ENCODE assay signal across 8 mouse cellular contexts in the genomic region with DNA sequence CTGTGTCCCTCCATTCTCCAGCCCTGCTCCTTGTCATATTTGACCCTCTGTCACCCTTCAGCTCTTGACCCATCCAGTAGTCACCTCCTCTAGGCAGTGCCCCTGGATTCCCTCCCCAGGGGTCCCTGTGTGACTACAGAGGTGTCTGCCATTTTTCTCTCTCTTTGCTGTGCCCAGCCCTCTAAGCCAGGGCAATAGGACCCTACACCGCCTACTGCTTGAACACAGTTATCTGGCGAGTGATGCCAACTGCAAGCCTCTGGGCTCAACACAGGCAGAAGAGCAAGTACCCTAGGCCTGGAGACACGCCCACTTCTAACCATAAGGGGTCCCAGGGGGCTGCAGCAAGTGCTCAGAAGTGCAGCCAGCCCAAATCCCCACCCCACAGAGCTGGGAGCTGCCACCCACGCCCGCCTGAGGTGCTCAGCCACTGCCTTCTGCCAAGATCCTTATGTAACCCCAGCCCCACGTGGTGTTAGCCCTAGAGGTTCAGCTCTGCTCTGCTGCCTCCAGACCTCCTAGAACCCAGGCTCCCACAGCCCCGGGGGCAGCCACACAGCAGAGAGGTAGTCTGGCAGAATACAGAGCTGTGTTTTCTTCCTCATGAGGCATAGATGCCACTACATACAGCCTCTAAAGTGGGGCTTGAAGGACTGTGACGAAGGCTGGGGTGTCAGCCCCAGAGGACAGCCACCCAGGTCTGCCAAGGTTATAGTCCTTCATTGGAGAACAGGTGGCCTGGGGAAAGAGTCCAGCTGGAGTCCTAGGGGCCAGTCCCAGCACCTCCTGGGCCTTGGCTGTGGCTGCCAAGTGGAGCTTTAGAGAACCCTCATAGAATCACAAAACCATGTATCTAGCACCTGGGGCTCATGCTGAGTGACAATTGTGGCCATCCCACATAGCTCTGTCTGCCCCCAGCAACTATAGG. TPM values are rescaled to one million over a fixed set of nuclear protein-coding genes. Genes with fewer than 3 reads are reported as not detected.
DNase-seq lines count a peak whose midpoint lies in the region; ATAC-seq and TF ChIP-seq lines count a peak whose summit lies in the region.

No protein-coding gene starts in this region.

- peak overlapping the region; percentile 1; the same call in 1 of the 2 replicates for H3K9ac ChIP-seq in heart, embryonic 15.5 days
- H3K9ac ChIP-seq in forebrain, embryonic 16.5 days (replicated peaks; ENCODE audit: low read depth, low read length): no peak overlapping the region
- H3K9ac ChIP-seq in intestine, embryonic 15.5 days: no peak overlapping the region

- no peaks in the 10 kb centered on the region for H3K79me2 ChIP-seq in myocyte (ENCODE audit: control insufficient read depth, insufficient read depth)

- H3K4me1 ChIP-seq in heart, embryonic 15.5 days (replicated peaks): peaks cover 61% of the 10 kb centered on the region
- H3K4me1 ChIP-seq in forebrain, embryonic 16.5 days (replicated peaks; ENCODE audit: control insufficient read depth, insufficient read depth, low read length): peaks cover 2% of the 10 kb centered on the region; the same call in 1 of the 2 replicates
- peaks cover 6% of the 10 kb centered on the region; the same call in 1 of the 2 replicates for H3K4me1 ChIP-seq in intestine, embryonic 15.5 days (replicated peaks)

- peak overlapping the region; percentile 35 for H3K27ac ChIP-seq in heart, embryonic 15.5 days
- no peak overlapping the region for H3K27ac ChIP-seq in forebrain, embryonic 16.5 days (ENCODE audit: low read length)
- H3K27ac ChIP-seq in intestine, embryonic 15.5 days: no peak overlapping the region

- TF ChIP-seq POLR2A in myocyte (IDR thresholded peaks at IDR 0.05; ENCODE audit: insufficient read length, low read depth): no peak

- no peak for ATAC-seq in heart, embryonic 15.5 days (replicated peaks; ENCODE audit: insufficient number of reproducible peaks, insufficient read depth, low FRiP score, low read depth)
- no peak for ATAC-seq in forebrain, embryonic 16.5 days
- ATAC-seq in intestine, embryonic 15.5 days: no peak

- H3K9me3 ChIP-seq in heart, embryonic 15.5 days (replicated peaks): no peaks in the 10 kb centered on the region
- no peaks in the 10 kb centered on the region for H3K9me3 ChIP-seq in forebrain, embryonic 16.5 days (ENCODE audit: control insufficient read depth, low read length)
- no peaks in the 10 kb centered on the region for H3K9me3 ChIP-seq in intestine, embryonic 15.5 days

- H3K4me3 ChIP-seq in heart, embryonic 15.5 days: no peak overlapping the region
- H3K4me3 ChIP-seq in myocyte: no peak overlapping the region
- H3K4me3 ChIP-seq in forebrain, embryonic 16.5 days (replicated peaks; ENCODE audit: low read length): no peak overlapping the region
- H3K4me3 ChIP-seq in intestine, embryonic 15.5 days (replicated peaks): no peak overlapping the region

- WGBS in heart, embryonic 15.5 days: 58% methylated on average over 8 of the region's 8 CpGs
- 68% methylated on average over 8 of the region's 8 CpGs for WGBS in forebrain, embryonic 16.5 days
- WGBS in intestine, embryonic 15.5 days: 62% methylated on average over 8 of the region's 8 CpGs

- intact Hi-C loops in heart, postnatal 25 days (cut with DNase I): no loop called here

- no peak overlapping the region for H3K4me2 ChIP-seq in heart, embryonic 15.5 days
- no peak overlapping the region for H3K4me2 ChIP-seq in myocyte (ENCODE audit: low read depth)
- H3K4me2 ChIP-seq in forebrain, embryonic 16.5 days (ENCODE audit: low read length): no peak overlapping the region
- H3K4me2 ChIP-seq in intestine, embryonic 15.5 days (replicated peaks): no peak overlapping the region

- peak; percentile 67 to 70 for DNase-seq in heart, adult 18-20 months
- no peak for DNase-seq in heart, postnatal 25 days (ENCODE audit: low spot score)
- DNase-seq in B cell, adult 2 months: peak; percentile 31 to 49
- DNase-seq in cerebellum, adult 11-12 months: peak; percentile 89

- H3K27me3 ChIP-seq in heart, embryonic 15.5 days: no peaks in the 10 kb centered on the region
- no peaks in the 10 kb centered on the region for H3K27me3 ChIP-seq in myocyte (ENCODE audit: control insufficient read depth, insufficient read depth, insufficient read length)
- H3K27me3 ChIP-seq in forebrain, embryonic 16.5 days (replicated peaks; ENCODE audit: control insufficient read depth, insufficient read depth, low read length): no peaks in the 10 kb centered on the region
- no peaks in the 10 kb centered on the region for H3K27me3 ChIP-seq in intestine, embryonic 15.5 days (replicated peaks)

- H3K36me3 ChIP-seq in heart, embryonic 15.5 days: no peaks in the 10 kb centered on the region
- no peaks in the 10 kb centered on the region for H3K36me3 ChIP-seq in myocyte (ENCODE audit: control insufficient read depth, insufficient read depth)
- no peaks in the 10 kb centered on the region for H3K36me3 ChIP-seq in forebrain, embryonic 16.5 days (ENCODE audit: control insufficient read depth, insufficient read depth)
- H3K36me3 ChIP-seq in intestine, embryonic 15.5 days: no peaks in the 10 kb centered on the region

- no peak overlapping the region for H3ac ChIP-seq in myocyte (ENCODE audit: control insufficient read depth, insufficient read length)

TF ChIP-seq in myocyte, 11 proteins besides CTCF, POLR2A, EP300 and RAD21:
- TF ChIP-seq E2F4 (IDR thresholded peaks at IDR 0.05; ENCODE audit: insufficient read depth): no peak
- TF ChIP-seq USF1 (IDR thresholded peaks at IDR 0.05; ENCODE audit: low read depth): peak; percentile 54
TF ChIP-seq in myocyte: peak in this region for 1.

RNA-seq across cellular contexts. Expression of a gene that starts 35.9 kb away (rescaled TPM):
- 1 to 10 TPM; 7.1 TPM for total RNA-seq in heart, adult 18-20 months (2021)
- 10 to 100 TPM in 1 of 2 experiments, 1 to 10 TPM in 1; 9.7 to 10.2 TPM for total RNA-seq in heart, postnatal 25 days (2021)
- 18.7 and 21.4 TPM in 2 replicates for polyA plus RNA-seq in heart, embryonic 15.5 days (2015; fragmentation: Nextera tagmentation; extraction: Ambion mirVana)
- polyA plus RNA-seq in myocyte (2012; fragmentation: generic; extraction: Trizol): 28.4 TPM
- 4.1 and 5.8 TPM in 2 replicates for polyA plus RNA-seq in forebrain, embryonic 16.5 days (2015; fragmentation: Nextera tagmentation; extraction: Ambion mirVana)
- 9.5 and 9.6 TPM in 2 replicates for polyA plus RNA-seq in intestine, embryonic 15.5 days (2015; fragmentation: Nextera tagmentation; extraction: Ambion mirVana)

RNA-seq across cellular contexts. Expression of a gene that starts 47.2 kb away (rescaled TPM):
- total RNA-seq in heart, adult 18-20 months (2021): 1 to 10 TPM; 1.6 to 1.7 TPM
- 1 to 10 TPM; 2.1 to 2.7 TPM for total RNA-seq in heart, postnatal 25 days (2021)
- 0.60 and 6.5 TPM in 2 replicates for polyA plus RNA-seq in heart, embryonic 15.5 days (2015; fragmentation: Nextera tagmentation; extraction: Ambion mirVana)
- polyA plus RNA-seq in myocyte (2012; fragmentation: generic; extraction: Trizol): 8.2 TPM
- polyA plus RNA-seq in forebrain, embryonic 16.5 days (2015; fragmentation: Nextera tagmentation; extraction: Ambion mirVana): not detected in 2 replicates
- polyA plus RNA-seq in intestine, embryonic 15.5 days (2015; fragmentation: Nextera tagmentation; extraction: Ambion mirVana): 3.9 and 5.4 TPM in 2 replicates
